ENCODE assay signal across 14 mouse cellular contexts in the genomic region with DNA sequence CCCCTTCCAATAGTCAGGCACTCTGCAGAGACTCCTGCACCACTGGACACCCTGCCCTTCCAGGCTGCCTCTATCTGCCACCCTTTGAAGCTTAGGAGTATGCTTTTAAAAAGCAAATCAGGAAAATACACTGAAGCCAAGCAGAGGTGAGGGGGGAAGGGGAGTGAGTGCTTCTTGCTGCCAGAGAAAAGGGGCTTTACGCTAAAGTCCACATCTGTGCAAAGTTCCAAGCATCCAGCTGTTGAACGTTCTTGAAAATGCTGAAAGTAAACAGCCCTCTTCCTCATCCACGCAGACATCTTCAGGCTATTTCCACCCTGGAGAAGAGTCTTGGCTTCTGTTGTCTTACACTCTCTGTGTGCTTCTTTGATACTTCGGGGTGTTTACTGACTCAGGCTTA. TPM values are rescaled to one million over a fixed set of nuclear protein-coding genes. Genes with fewer than 3 reads are reported as not detected.
DNase-seq lines count a peak whose midpoint lies in the region; ATAC-seq and TF ChIP-seq lines count a peak whose summit lies in the region.
"Had no signal": no experiment of that assay in that cellular context is flagged by ENCODE, and none has a peak within 500 bp of the region (broad histone marks: within the 10 kb centered on the region; RNA-seq: fewer than 3 reads in every experiment).

No protein-coding gene starts in this region.

- H3K4me2 ChIP-seq in CH12.LX (ENCODE audit: insufficient read depth, low read depth, poor library complexity, severe bottlenecking): peak overlapping the region; percentile 67
- peak overlapping the region; percentile 30; the same call in 1 of the 2 replicates for H3K4me2 ChIP-seq in limb, embryonic 12.5 days
- H3K4me2 ChIP-seq: hindbrain, embryonic 14.5 days; midbrain, embryonic 12.5 days had no signal

- no peak for TF ChIP-seq POLR2A in kidney, adult 2 months (IDR thresholded peaks at IDR 0.05; ENCODE audit: low read depth, low read length)
- no peak for TF ChIP-seq POLR2A in CH12.LX (IDR thresholded peaks at IDR 0.05; ENCODE audit: low read depth, low read length)

- no peak for ATAC-seq in limb, embryonic 12.5 days (ENCODE audit: insufficient number of reproducible peaks, insufficient read depth, low FRiP score, low TSS enrichment, low read depth)

- WGBS in kidney, adult 2 months: 46% methylated on average over 4 of the region's 4 CpGs
- WGBS in limb, embryonic 12.5 days: 35% methylated on average over 4 of the region's 4 CpGs

- in situ Hi-C loops in CH12.LX (cut with MboI; ENCODE audit: low pct_ligation_motif_present, low pct_unique_long_range_greater_than_20kb, low sequenced_read_pairs): no loop called here

- no peaks in the 10 kb centered on the region for H3K27me3 ChIP-seq in kidney, adult 2 months (replicated peaks; ENCODE audit: control insufficient read depth, insufficient read depth, low read length)
- no peaks in the 10 kb centered on the region for H3K27me3 ChIP-seq in CH12.LX (replicated peaks)
- H3K27me3 ChIP-seq in limb, embryonic 12.5 days: no peaks in the 10 kb centered on the region
- H3K27me3 ChIP-seq: midbrain, embryonic 12.5 days had no signal

- no peak for DNase-seq in kidney, adult 2 months
- no peak for DNase-seq in kidney, postnatal 14 days
- DNase-seq in CH12.LX (ENCODE audit: extremely low read depth) (no peak), MN1 (ENCODE audit: low spot score) (peak; percentile 8)
- no peak for DNase-seq in right cerebral cortex, adult 18-20 months
- DNase-seq in frontal cortex, postnatal 10 days (ENCODE audit: low spot score in 2 of 2): no peak
- DNase-seq in frontal cortex, adult 2 months (ENCODE audit: extremely low spot score in 1 of 2, low spot score in 1 of 2): no peak
- DNase-seq: cerebellum, adult 2 months; liver; lung, postnatal 14 days; right cerebral cortex, postnatal 4 days had no signal

- H3K4me1 ChIP-seq in kidney, adult 2 months (ENCODE audit: control insufficient read depth, insufficient read depth, low read length): no peaks in the 10 kb centered on the region; the same call in 1 of the 2 replicates
- H3K4me1 ChIP-seq in CH12.LX (ENCODE audit: control insufficient read depth in 1 of 2, insufficient read depth in 2 of 2): peaks cover 0 to 3% of the 10 kb centered on the region in 2 experiments; a peak in 2 of 4 replicates
- peaks cover 20% of the 10 kb centered on the region for H3K4me1 ChIP-seq in limb, embryonic 12.5 days (replicated peaks)
- H3K4me1 ChIP-seq: midbrain, embryonic 12.5 days had no signal

- H3K27ac ChIP-seq in kidney, adult 2 months (ENCODE audit: insufficient read depth, low read depth, low read length): peak overlapping the region; percentile 15; the same call in 1 of the 2 replicates
- H3K27ac ChIP-seq in CH12.LX (ENCODE audit: insufficient read depth, low read depth): no peak overlapping the region
- no peak overlapping the region for H3K27ac ChIP-seq in limb, embryonic 12.5 days
- H3K27ac ChIP-seq: hindbrain, embryonic 14.5 days; midbrain, embryonic 12.5 days had no signal

- no peaks in the 10 kb centered on the region for H3K79me2 ChIP-seq in CH12.LX (replicated peaks; ENCODE audit: control insufficient read depth, extremely low read depth, insufficient read depth, poor library complexity, severe bottlenecking)

- no peak for TF ChIP-seq EP300 in CH12.LX (IDR thresholded peaks at IDR 0.05; ENCODE audit: low read length)

- TF ChIP-seq RAD21 in CH12.LX (IDR thresholded peaks at IDR 0.05; ENCODE audit: low read depth, low read length): no peak

- dilution Hi-C loops in CH12.LX (cut with MboI; ENCODE audit: extremely low pct_ligation_motif_present, extremely low pct_unique_long_range_greater_than_20kb, low sequenced_read_pairs): no loop called here

- no peaks in the 10 kb centered on the region for H3K9me3 ChIP-seq in CH12.LX (replicated peaks; ENCODE audit: low read length)
- no peaks in the 10 kb centered on the region for H3K9me3 ChIP-seq in limb, embryonic 12.5 days
- H3K9me3 ChIP-seq: midbrain, embryonic 12.5 days had no signal

- no peaks in the 10 kb centered on the region for H3K36me3 ChIP-seq in kidney, adult 2 months (ENCODE audit: control insufficient read depth, insufficient read depth, low read length)
- H3K36me3 ChIP-seq in CH12.LX (replicated peaks in 1 of 2; ENCODE audit: control insufficient read depth in 1 of 2, insufficient read depth in 1 of 2, low read length in 1 of 2): no peaks in the 10 kb centered on the region
- H3K36me3 ChIP-seq in limb, embryonic 12.5 days: no peaks in the 10 kb centered on the region
- H3K36me3 ChIP-seq: midbrain, embryonic 12.5 days had no signal

- TF ChIP-seq CTCF in kidney, adult 2 months (conservative IDR thresholded peaks at IDR 0.05; ENCODE audit: insufficient read depth, insufficient read length, low read depth, low read length): no peak
- no peak for TF ChIP-seq CTCF in CH12.LX (conservative IDR thresholded peaks at IDR 0.05 in 1 of 2, IDR thresholded peaks at IDR 0.05 in 1 of 2; ENCODE audit: low read depth in 2 of 2, low read length in 2 of 2)

- no peak overlapping the region; the same call in 1 of the 2 replicates for H3K9ac ChIP-seq in CH12.LX (ENCODE audit: insufficient read depth, low read depth)
- no peak overlapping the region for H3K9ac ChIP-seq in limb, embryonic 12.5 days (replicated peaks)
- H3K9ac ChIP-seq: hindbrain, embryonic 14.5 days; midbrain, embryonic 12.5 days had no signal

- H3K4me3 ChIP-seq in kidney, adult 2 months (ENCODE audit: insufficient read depth, low read depth, low read length): no peak overlapping the region
- no peak overlapping the region for H3K4me3 ChIP-seq in CH12.LX (replicated peaks in 1 of 3; ENCODE audit: low read depth in 2 of 3, low read length in 2 of 3, poor library complexity in 1 of 3)
- no peak overlapping the region for H3K4me3 ChIP-seq in limb, embryonic 12.5 days (replicated peaks)
- H3K4me3 ChIP-seq: midbrain, embryonic 12.5 days had no signal

TF ChIP-seq in CH12.LX, 34 proteins besides CTCF, POLR2A, EP300 and RAD21:
- TF ChIP-seq NRF1 (IDR thresholded peaks at IDR 0.05; ENCODE audit: low read depth, low read length): no peak
- TF ChIP-seq E2F4 (IDR thresholded peaks at IDR 0.05; ENCODE audit: insufficient replicate concordance, low read depth, low read length): no peak
- no peak for TF ChIP-seq BHLHE40 (IDR thresholded peaks at IDR 0.05; ENCODE audit: low read depth, low read length)
- TF ChIP-seq MEF2A (IDR thresholded peaks at IDR 0.05; ENCODE audit: borderline replicate concordance, low read depth, low read length): no peak
- TF ChIP-seq SMC3 (IDR thresholded peaks at IDR 0.05; ENCODE audit: low read depth, low read length): no peak
- no peak for TF ChIP-seq NELFE (IDR thresholded peaks at IDR 0.05; ENCODE audit: low read depth, low read length)
- no peak for TF ChIP-seq CHD1 (IDR thresholded peaks at IDR 0.05; ENCODE audit: low read depth, low read length)
- TF ChIP-seq SIN3A (IDR thresholded peaks at IDR 0.05; ENCODE audit: low read length): no peak
- TF ChIP-seq UBTF (IDR thresholded peaks at IDR 0.05; ENCODE audit: low read depth, low read length): no peak
- TF ChIP-seq ELF1 (IDR thresholded peaks at IDR 0.05; ENCODE audit: low read depth, low read length): no peak
- no peak for TF ChIP-seq RCOR1 (conservative IDR thresholded peaks at IDR 0.05; ENCODE audit: low read depth, low read length)
- TF ChIP-seq ETS1 (conservative IDR thresholded peaks at IDR 0.05; ENCODE audit: low read depth, low read length): no peak
- no peak for TF ChIP-seq MAZ (IDR thresholded peaks at IDR 0.05; ENCODE audit: low read depth, low read length)

RNA-seq across cellular contexts. Expression of gene C1qtnf7, which starts 34.6 kb away (rescaled TPM):
- polyA plus RNA-seq in kidney, adult 2 months (2012; rRNA removed): 4.0 and 4.3 TPM in 2 replicates
- not detected in 2 replicates for total RNA-seq in CH12.LX (2012; rRNA removed)
- not detected in 2 replicates for total RNA-seq in CH12.LX (2014; rRNA removed)
- polyA plus RNA-seq in CH12.LX (2012; ENCODE audit: insufficient read length, low read depth): not detected in 2 replicates
- 9.3 and 10.6 TPM in 2 replicates for polyA plus RNA-seq in limb, embryonic 12.5 days (2016; fragmentation: Nextera tagmentation; extraction: Ambion mirVana)
- 0.95 and 1.5 TPM in 2 replicates for polyA plus RNA-seq in frontal cortex, adult 2 months (2012; rRNA removed)
